Mouse (Mus musculus): ENCODE measurements around the gene Slc38a3.

Gene Slc38a3

GRCm38 (mm10) chr9:107666751-107667205, 2.6 kb downstream of the Slc38a3 start:
- DNase-seq (ENCODE audit: low read depth, low spot score), result no peak

GRCm38 (mm10) chr9:107665308-107665707, 4.0 kb downstream of the Slc38a3 start:
- DNase-seq (ENCODE audit: low read depth, low spot score), result no peak

- no peak for DNase-seq (ENCODE audit: low read depth, low spot score)
These were observed 5.8 kb downstream of the Slc38a3 start for GRCm38 (mm10) chr9:107663525-107663924.

GRCm38 (mm10) chr9:107662342-107662741, 7.0 kb downstream of the Slc38a3 start:
- DNase-seq (ENCODE audit: low read depth, low spot score), result no peak

- no peak for DNase-seq (ENCODE audit: low read depth, low spot score)
These were observed 8.6 kb downstream of the Slc38a3 start for GRCm38 (mm10) chr9:107660777-107661176.

- DNase-seq (ENCODE audit: low read depth, low spot score), result no peak
These were observed 9.4 kb downstream of the Slc38a3 start for GRCm38 (mm10) chr9:107659961-107660360.

- DNase-seq (ENCODE audit: low read depth, low spot score), result no peak
These were observed 9.8 kb downstream of the Slc38a3 start for GRCm38 (mm10) chr9:107659551-107659950.

GRCm38 (mm10) chr9:107658096-107658495, 11.2 kb downstream of the Slc38a3 start:
- no peak for DNase-seq (ENCODE audit: low read depth, low spot score)

- no peak for DNase-seq (ENCODE audit: low read depth, low spot score)
These were observed 12.2 kb downstream of the Slc38a3 start for GRCm38 (mm10) chr9:107657144-107657543.

- DNase-seq (ENCODE audit: low read depth, low spot score), result no peak
These were observed 14.7 kb downstream of the Slc38a3 start for GRCm38 (mm10) chr9:107654585-107654984.

- no peak for DNase-seq (ENCODE audit: low read depth, low spot score)
These were observed 15.9 kb downstream of the Slc38a3 start for GRCm38 (mm10) chr9:107653474-107653873.

- no peak for DNase-seq (ENCODE audit: low read depth, low spot score)
These were observed 18.4 kb downstream of the Slc38a3 start for GRCm38 (mm10) chr9:107650708-107651481.

GRCm38 (mm10) chr9:107650225-107650624, 19.1 kb downstream of the Slc38a3 start:
- DNase-seq (ENCODE audit: low read depth, low spot score), result no peak

GRCm38 (mm10) chr9:107648767-107649166, 20.6 kb downstream of the Slc38a3 start:
- DNase-seq (ENCODE audit: low read depth, low spot score), result no peak

GRCm38 (mm10) chr9:107646975-107647374, 22.4 kb downstream of the Slc38a3 start:
- no peak for DNase-seq (ENCODE audit: low read depth, low spot score)

GRCm38 (mm10) chr9:107645577-107645976, 23.8 kb downstream of the Slc38a3 start:
- no peak for DNase-seq (ENCODE audit: low read depth, low spot score)

- DNase-seq (ENCODE audit: low read depth, low spot score), result no peak
These were observed 24.2 kb downstream of the Slc38a3 start for GRCm38 (mm10) chr9:107645153-107645510.

- no peak for DNase-seq (ENCODE audit: low read depth, low spot score)
These were observed 24.7 kb downstream of the Slc38a3 start for GRCm38 (mm10) chr9:107644495-107645152.

GRCm38 (mm10) chr9:107643544-107644214, 25.7 kb downstream of the Slc38a3 start:
- DNase-seq (ENCODE audit: low read depth, low spot score), result no peak

- no peak for DNase-seq (ENCODE audit: low read depth, low spot score)
These were observed 27.7 kb downstream of the Slc38a3 start for GRCm38 (mm10) chr9:107641666-107642065.

- no peak for DNase-seq (ENCODE audit: low read depth, low spot score)
These were observed 29.0 kb downstream of the Slc38a3 start for GRCm38 (mm10) chr9:107640257-107640772.

GRCm38 (mm10) chr9:107637070-107637469, 32.3 kb downstream of the Slc38a3 start:
- no peak for DNase-seq (ENCODE audit: low read depth, low spot score)
